Mouse (Mus musculus): ENCODE measurements around the gene Xaf1. TPM values are rescaled to one million over a fixed set of nuclear protein-coding genes. Genes with fewer than 3 reads are reported as not detected.

Gene Xaf1
- polyA plus RNA-seq, 1 experiment from 2014 or later = 1.9 TPM

DNA sequence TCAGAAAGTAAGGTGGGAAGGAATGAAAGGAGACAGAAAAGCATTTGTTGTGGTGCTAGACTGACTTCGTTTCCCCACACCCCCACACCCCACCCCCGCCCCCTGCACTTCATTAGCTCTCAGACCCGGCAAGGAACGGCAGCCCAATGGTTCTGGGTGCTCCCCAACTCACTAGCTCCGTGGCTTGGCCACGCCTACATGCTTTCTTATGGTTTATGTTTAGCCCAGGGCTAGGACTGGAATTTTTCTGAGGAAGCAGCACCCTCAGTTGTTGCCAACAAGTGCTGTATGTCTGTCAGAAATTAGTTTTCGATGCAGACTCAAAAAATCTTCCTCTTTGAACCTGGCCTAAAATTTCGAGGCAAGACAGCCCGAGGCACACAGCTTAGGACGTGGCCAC lies 47.1 kb downstream of the Xaf1 start:
- no peaks in the 10 kb centered on the region for H3K4me1 ChIP-seq (replicated peaks)
- H3K9me3 ChIP-seq = 0 out of 2 replicates have a peak, but pooled peaks cover 4% of the 10 kb centered on the region
- no peak for ATAC-seq
- no peaks in the 10 kb centered on the region for H3K36me3 ChIP-seq
- no peak overlapping the region for H3K9ac ChIP-seq (replicated peaks)
- no peak overlapping the region for H3K4me2 ChIP-seq (replicated peaks)
- no peak overlapping the region for H3K27ac ChIP-seq
- 78% methylated on average over 10 of the region's 10 CpGs for WGBS
- no peaks in the 10 kb centered on the region for H3K27me3 ChIP-seq
- H3K4me3 ChIP-seq (replicated peaks) = no peak overlapping the region

GRCm38 (mm10) chr11:72349016-72349415 lies 47.6 kb downstream of the Xaf1 start:
- H3K9ac ChIP-seq (replicated peaks) = no peak overlapping the region
- no peak overlapping the region for H3K4me3 ChIP-seq (replicated peaks)
- no peaks in the 10 kb centered on the region for H3K36me3 ChIP-seq
- no peaks in the 10 kb centered on the region for H3K4me1 ChIP-seq (replicated peaks)
- no peak overlapping the region for H3K27ac ChIP-seq
- ATAC-seq = no peak
- H3K27me3 ChIP-seq = no peaks in the 10 kb centered on the region
- no peak overlapping the region for H3K4me2 ChIP-seq (replicated peaks)
- H3K9me3 ChIP-seq = 0 out of 2 replicates have a peak, but pooled peaks cover 4% of the 10 kb centered on the region
- WGBS = 62% methylated on average over 8 of the region's 8 CpGs

GRCm38 (mm10) chr11:72349652-72350051 lies 48.2 kb downstream of the Xaf1 start:
- no peak overlapping the region for H3K4me3 ChIP-seq (replicated peaks)
- H3K4me2 ChIP-seq (replicated peaks) = no peak overlapping the region
- no peaks in the 10 kb centered on the region for H3K27me3 ChIP-seq
- ATAC-seq = no peak
- H3K36me3 ChIP-seq = no peaks in the 10 kb centered on the region
- H3K9ac ChIP-seq (replicated peaks) = no peak overlapping the region
- 74% methylated on average over 4 of the region's 4 CpGs for WGBS
- H3K4me1 ChIP-seq (replicated peaks) = no peaks in the 10 kb centered on the region
- H3K9me3 ChIP-seq = 0 out of 2 replicates have a peak, but pooled peaks cover 4% of the 10 kb centered on the region
- H3K27ac ChIP-seq = no peak overlapping the region

DNA sequence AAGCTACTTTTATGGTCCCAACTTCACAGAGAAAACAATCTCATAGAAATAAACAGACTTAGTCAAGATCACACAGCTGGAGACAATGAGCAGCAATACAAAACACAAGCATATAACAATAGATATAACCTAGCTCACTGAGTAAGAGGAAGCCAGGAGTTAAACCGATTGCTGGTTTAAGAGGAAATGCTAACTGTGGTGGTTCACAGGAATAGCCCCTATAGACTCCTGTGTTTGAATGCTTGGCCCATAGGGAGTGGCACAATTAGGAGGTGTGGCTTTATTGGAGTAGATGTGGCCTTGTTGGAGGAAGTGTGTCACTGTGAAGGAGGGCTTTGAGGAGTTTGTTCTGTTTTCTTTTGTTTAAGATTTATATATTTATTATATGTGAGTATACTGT lies 50.8 kb downstream of the Xaf1 start:
- Histone ChIP-seq H3K36me3 (no peaks in the 10 kb centered on the region), H3K27ac (no peak overlapping the region), H3K4me3 (replicated peaks) (no peak overlapping the region), H3K4me2 (replicated peaks) (no peak overlapping the region), H3K9ac (replicated peaks) (no peak overlapping the region), H3K9me3 (no peaks in the 10 kb centered on the region), H3K27me3 (no peaks in the 10 kb centered on the region), H3K4me1 (replicated peaks) (0 out of 2 replicates have a peak, but pooled peaks cover 2% of the 10 kb centered on the region)
- 83% methylated on average over 1 of the region's 1 CpGs for WGBS
- no peak for ATAC-seq

DNA sequence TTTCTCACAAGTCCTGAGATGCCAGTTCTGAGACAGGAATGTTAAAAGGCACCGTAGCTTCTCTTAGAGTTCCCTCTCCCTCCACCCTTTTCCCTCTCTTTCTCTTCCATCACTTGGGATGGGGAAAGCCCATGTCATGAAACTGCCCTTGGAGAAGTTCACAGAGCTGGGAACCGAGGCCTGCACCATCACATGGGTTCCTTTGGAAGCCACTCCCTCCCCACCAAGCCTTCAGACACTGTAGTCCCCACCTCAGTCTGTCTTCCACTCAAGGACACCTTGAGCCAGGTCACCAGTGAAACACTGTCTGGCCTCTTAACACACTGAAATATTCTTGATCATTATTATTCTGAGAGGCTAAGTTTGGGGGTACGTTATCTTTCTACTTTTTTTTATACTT lies 51.8 kb downstream of the Xaf1 start:
- Histone ChIP-seq H3K27me3 (no peaks in the 10 kb centered on the region), H3K27ac (no peak overlapping the region), H3K9me3 (no peaks in the 10 kb centered on the region), H3K9ac (replicated peaks) (no peak overlapping the region), H3K4me1 (replicated peaks) (0 out of 2 replicates have a peak, but pooled peaks cover 2% of the 10 kb centered on the region), H3K4me2 (replicated peaks) (no peak overlapping the region), H3K36me3 (no peaks in the 10 kb centered on the region), H3K4me3 (replicated peaks) (no peak overlapping the region)
- ATAC-seq = no peak
- 80% methylated on average over 3 of the region's 3 CpGs for WGBS

- ATAC-seq = peak; percentile 53; the same call in 1 of the 2 replicates
- H3K9me3 ChIP-seq = no peaks in the 10 kb centered on the region
- WGBS = 30% methylated on average over 20 of the region's 20 CpGs
- H3K4me2 ChIP-seq (replicated peaks) = peak overlapping the region; percentile 37
- H3K9ac ChIP-seq (replicated peaks) = no peak overlapping the region
- no peaks in the 10 kb centered on the region for H3K36me3 ChIP-seq
- H3K27ac ChIP-seq = no peak overlapping the region
- H3K4me3 ChIP-seq (replicated peaks) = no peak overlapping the region
- H3K27me3 ChIP-seq = no peaks in the 10 kb centered on the region
- H3K4me1 ChIP-seq (replicated peaks) = 0 out of 2 replicates have a peak, but pooled peaks cover 2% of the 10 kb centered on the region
Observed at GRCm38 (mm10) chr11:72354971-72355728, 53.7 kb downstream of the Xaf1 start.

DNA sequence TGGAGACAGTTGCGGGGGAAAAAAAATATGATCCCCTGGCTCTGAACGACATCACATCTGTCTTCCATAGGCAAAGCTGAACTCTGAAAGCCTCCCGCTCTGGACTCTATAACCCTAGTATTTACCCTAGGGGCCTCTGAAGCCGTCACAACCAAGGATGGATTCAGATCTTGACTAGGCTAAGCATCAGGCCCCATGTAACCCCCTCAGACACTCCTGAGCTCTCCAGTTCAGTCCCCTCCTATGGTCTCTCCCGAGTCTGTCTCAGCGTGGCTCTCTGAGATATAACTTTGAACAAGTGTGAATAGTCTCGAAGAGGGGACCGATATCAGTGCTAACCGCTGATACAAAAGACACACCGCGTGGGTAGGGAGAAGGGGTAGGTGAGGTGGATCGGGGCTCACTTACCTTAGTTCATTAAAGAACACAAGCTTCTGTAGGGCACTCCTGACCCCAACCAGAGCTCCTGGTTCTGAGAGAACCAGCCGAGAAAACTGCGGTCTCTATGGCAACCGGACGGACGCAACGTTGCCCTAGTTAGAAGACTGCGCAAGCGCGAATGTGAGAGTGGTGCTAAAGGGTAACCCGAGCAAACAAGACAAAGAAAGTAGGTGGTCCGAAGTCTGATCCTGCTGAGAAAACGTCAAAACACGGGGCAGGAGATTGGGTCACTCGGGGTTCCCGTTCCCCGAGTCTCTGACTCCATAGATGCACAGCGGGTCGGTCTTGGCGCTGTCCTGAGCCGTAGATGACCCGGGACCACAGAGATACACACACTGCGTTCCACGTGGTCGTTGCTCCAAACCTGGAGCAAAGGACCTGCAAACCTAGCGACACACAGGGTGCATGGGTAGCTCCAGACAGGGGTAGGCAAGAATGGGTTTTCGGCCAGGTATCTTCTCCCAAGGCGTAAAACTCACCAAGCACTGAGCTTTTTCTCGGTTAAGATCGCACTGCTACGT lies 60.2 kb downstream of the Xaf1 start:
- WGBS = 8% methylated on average over 42 of the region's 42 CpGs
- Histone ChIP-seq H3K9ac (replicated peaks) (peak overlapping the region; percentile 69), H3K9me3 (no peaks in the 10 kb centered on the region), H3K4me3 (replicated peaks) (peak overlapping the region; percentile 51), H3K4me2 (replicated peaks) (peak overlapping the region; percentile 84), H3K27me3 (no peaks in the 10 kb centered on the region), H3K27ac (peak overlapping the region; percentile 72; the same call in 1 of the 2 replicates), H3K4me1 (replicated peaks) (peaks cover 12% of the 10 kb centered on the region; the same call in 1 of the 2 replicates), H3K36me3 (no peaks in the 10 kb centered on the region)
- ATAC-seq = peak; percentile 95

DNA sequence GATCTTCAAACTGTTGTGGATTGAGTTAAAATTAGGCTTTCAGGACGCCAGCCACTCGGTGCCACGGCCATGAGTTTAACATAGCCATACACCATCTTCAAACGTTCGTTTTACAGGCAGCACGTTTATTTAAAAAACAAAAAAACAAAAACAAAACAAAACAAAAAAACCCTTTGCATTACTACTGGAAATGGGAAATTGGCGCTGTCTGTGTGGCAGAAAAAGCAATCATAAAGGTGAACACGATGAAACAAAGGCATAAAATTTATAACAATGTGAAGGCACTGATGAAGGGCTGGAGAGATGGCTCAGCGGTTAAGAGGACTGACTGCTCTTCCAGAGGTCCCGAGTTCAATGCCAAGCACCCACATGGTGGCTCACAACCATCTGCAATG lies 60.9 kb downstream of the Xaf1 start, which contains the start of gene Tekt1:
Gene Tekt1, minus strand, starts transcription at position 96 of the 395 bp plus-strand sequence.
- WGBS = 34% methylated on average over 10 of the region's 10 CpGs
- ATAC-seq = no peak

More for the DNA sequence above, 60.9 kb downstream of the Xaf1 start, which contains the start of gene Tekt1:
- Histone ChIP-seq H3K4me1 (replicated peaks) (peaks cover 12% of the 10 kb centered on the region; the same call in 1 of the 2 replicates), H3K27me3 (no peaks in the 10 kb centered on the region), H3K4me2 (replicated peaks) (peak within 1 kb of the TSS; percentile 84), H3K4me3 (replicated peaks) (peak within 1 kb of the TSS; percentile 51), H3K9me3 (no peaks in the 10 kb centered on the region), H3K9ac (replicated peaks) (peak within 1 kb of the TSS; percentile 69), H3K27ac (peak within 1 kb of the TSS; percentile 72; the same call in 1 of the 2 replicates), H3K36me3 (no peaks in the 10 kb centered on the region)

Other genes with a start within 250 kb of the Xaf1 start
- gene Pitpnm3, start 165.9 kb upstream of the Xaf1 start, polyA plus RNA-seq (2015; fragmentation: Nextera tagmentation; extraction: Ambion mirVana) = 1.8 and 2.1 TPM in 2 replicates
- 1.6 and 1.9 TPM in 2 replicates for gene Gm43951, start 94.8 kb upstream of the Xaf1 start, polyA plus RNA-seq (2015; fragmentation: Nextera tagmentation; extraction: Ambion mirVana)
- 27.9 and 31.0 TPM in 2 replicates for gene 4933427D14Rik, start 94.2 kb upstream of the Xaf1 start, polyA plus RNA-seq (2015; fragmentation: Nextera tagmentation; extraction: Ambion mirVana)
- 152 and 160 TPM in 2 replicates for gene Txndc17, start 94.1 kb upstream of the Xaf1 start, polyA plus RNA-seq (2015; fragmentation: Nextera tagmentation; extraction: Ambion mirVana)
- 66.7 and 72.9 TPM in 2 replicates for gene Med31, start 86.0 kb upstream of the Xaf1 start, polyA plus RNA-seq (2015; fragmentation: Nextera tagmentation; extraction: Ambion mirVana)
- gene Slc13a5, start 34.4 kb upstream of the Xaf1 start, polyA plus RNA-seq (2015; fragmentation: Nextera tagmentation; extraction: Ambion mirVana) = 0.69 and 0.93 TPM in 2 replicates
- gene Fbxo39, start 12.8 kb downstream of the Xaf1 start, polyA plus RNA-seq (2015; fragmentation: Nextera tagmentation; extraction: Ambion mirVana) = not detected in 2 replicates
- 6.4 and 6.8 TPM in 2 replicates for gene Tekt1, start 60.8 kb downstream of the Xaf1 start, polyA plus RNA-seq (2015; fragmentation: Nextera tagmentation; extraction: Ambion mirVana)
- 3.2 and 3.8 TPM in 2 replicates for gene Smtnl2, start 110.1 kb downstream of the Xaf1 start, polyA plus RNA-seq (2015; fragmentation: Nextera tagmentation; extraction: Ambion mirVana)
- gene Ggt6, start 133.9 kb downstream of the Xaf1 start, polyA plus RNA-seq (2015; fragmentation: Nextera tagmentation; extraction: Ambion mirVana) = not detected in 2 replicates
- 84.6 and 86.2 TPM in 2 replicates for gene Mybbp1a, start 139.7 kb downstream of the Xaf1 start, polyA plus RNA-seq (2015; fragmentation: Nextera tagmentation; extraction: Ambion mirVana)
- gene Spns2, start 188.3 kb downstream of the Xaf1 start, polyA plus RNA-seq (2015; fragmentation: Nextera tagmentation; extraction: Ambion mirVana) = 6.4 and 7.8 TPM in 2 replicates
- 0.10 TPM in 1 of 2 replicates, not detected in the other for gene Spns3, start 248.9 kb downstream of the Xaf1 start, polyA plus RNA-seq (2015; fragmentation: Nextera tagmentation; extraction: Ambion mirVana)